Mouse (Mus musculus): ENCODE data around the gene Ciz1.

DNA sequence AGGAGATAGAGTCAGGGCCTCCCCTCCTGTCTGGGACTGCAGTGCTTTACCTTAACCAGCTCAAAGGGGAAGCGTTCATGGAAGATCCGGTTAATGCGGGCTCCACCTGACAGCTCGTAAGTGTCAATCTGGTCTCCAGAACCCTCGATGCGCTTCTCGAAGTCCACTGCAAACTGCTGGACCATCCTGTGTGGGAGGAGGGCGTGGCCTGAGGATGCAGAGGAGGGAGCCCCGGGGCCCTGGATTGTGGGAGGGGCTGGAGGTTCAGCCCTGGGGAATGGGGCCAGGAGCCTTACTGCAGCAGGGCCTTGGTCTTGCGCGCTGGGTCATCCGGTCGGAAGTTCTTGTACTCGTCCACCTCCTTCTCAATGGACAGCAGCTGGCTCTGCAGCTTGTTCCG is 16.2 kb upstream of the Ciz1 start:
- TF ChIP-seq CTCF (IDR thresholded peaks at IDR 0.05; ENCODE audit: low read depth) (no peak), EP300 (IDR thresholded peaks at IDR 0.05; ENCODE audit: low read depth) (no peak)
